Comparison of ENCODE assay signal across 7 mouse cellular contexts in the genomic region with DNA sequence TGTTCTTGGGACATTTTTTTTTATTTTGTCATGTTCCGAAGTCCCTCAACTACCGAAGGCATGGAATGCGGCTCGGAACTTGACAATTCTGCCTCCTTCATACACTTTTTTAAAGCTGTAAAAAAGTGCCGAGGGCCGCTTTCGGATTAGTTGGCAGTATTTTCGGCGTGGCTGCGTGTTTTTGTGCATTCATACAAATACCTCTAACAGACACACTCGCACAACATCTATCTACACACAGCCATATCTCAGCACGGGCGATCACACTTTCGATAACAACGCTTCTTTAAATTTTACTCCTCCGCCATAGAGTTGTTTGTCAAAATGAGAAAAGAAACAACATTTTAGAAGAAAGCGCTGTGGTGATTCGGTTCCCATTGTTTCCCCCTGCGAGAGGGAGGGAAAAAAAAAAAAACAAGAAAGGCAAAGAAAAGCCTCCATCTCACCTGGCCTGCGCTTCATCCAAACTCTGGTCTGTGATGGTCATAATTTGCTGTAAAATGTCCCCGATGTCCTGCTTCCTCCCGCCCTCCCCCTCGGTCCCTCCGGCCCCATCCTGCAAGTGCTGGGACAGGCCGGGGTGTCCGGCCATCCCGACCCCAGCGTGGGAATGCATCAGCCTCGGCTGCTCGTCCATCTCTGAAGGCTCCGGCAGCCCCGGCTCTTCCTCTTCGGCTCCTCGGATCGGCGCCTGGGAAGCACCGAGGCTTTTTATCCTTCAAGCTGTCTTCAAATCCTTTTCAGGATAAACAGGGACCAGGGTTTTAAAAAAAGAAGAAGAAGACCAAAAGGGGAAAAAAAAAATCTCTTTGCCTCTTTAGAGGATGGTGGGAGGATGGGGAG. TPM values are rescaled to one million over a fixed set of nuclear protein-coding genes. Genes with fewer than 3 reads are reported as not detected.
DNase-seq lines count a peak whose midpoint lies in the region; ATAC-seq and TF ChIP-seq lines count a peak whose summit lies in the region.

No protein-coding gene starts in this region.

- under 1% methylated on average over 37 of the region's 37 CpGs for WGBS in embryonic facial prominence, embryonic 10.5 days
- under 1% methylated on average over 37 of the region's 37 CpGs for WGBS in heart, embryonic 15.5 days
- WGBS in limb, embryonic 11.5 days: under 1% methylated on average over 37 of the region's 37 CpGs
- 0% methylated on average over 37 of the region's 37 CpGs for WGBS in midbrain, embryonic 13.5 days

- H3K36me3 ChIP-seq in E14TG2a.4 (ENCODE audit: insufficient read depth, low read length): no peaks in the 10 kb centered on the region
- H3K36me3 ChIP-seq in embryonic facial prominence, embryonic 10.5 days (replicated peaks): peaks cover 9% of the 10 kb centered on the region; the same call in 1 of the 2 replicates
- no peaks in the 10 kb centered on the region for H3K36me3 ChIP-seq in heart, embryonic 15.5 days
- H3K36me3 ChIP-seq in limb, embryonic 11.5 days (ENCODE audit: control insufficient read depth, insufficient read depth, low read length): no peaks in the 10 kb centered on the region
- H3K36me3 ChIP-seq in midbrain, embryonic 13.5 days: no peaks in the 10 kb centered on the region

- H3K27me3 ChIP-seq in E14TG2a.4 (ENCODE audit: insufficient read depth, low read length): peaks cover 5% of the 10 kb centered on the region; the same call in 1 of the 2 replicates
- no peaks in the 10 kb centered on the region for H3K27me3 ChIP-seq in embryonic facial prominence, embryonic 10.5 days (replicated peaks; ENCODE audit: low read depth, poor library complexity, severe bottlenecking)
- H3K27me3 ChIP-seq in heart, embryonic 15.5 days: no peaks in the 10 kb centered on the region
- H3K27me3 ChIP-seq in limb, embryonic 11.5 days (ENCODE audit: control insufficient read depth, insufficient read depth, low read length): no peaks in the 10 kb centered on the region
- no peaks in the 10 kb centered on the region for H3K27me3 ChIP-seq in midbrain, embryonic 13.5 days

- peak overlapping the region; percentile 63 for H3K4me2 ChIP-seq in heart, embryonic 15.5 days
- H3K4me2 ChIP-seq in limb, embryonic 11.5 days (ENCODE audit: low read depth, severe bottlenecking): peak overlapping the region; percentile 52
- peak overlapping the region; percentile 65 for H3K4me2 ChIP-seq in midbrain, embryonic 13.5 days (replicated peaks)

- H3K9me3 ChIP-seq in E14TG2a.4 (ENCODE audit: low read length): no peaks in the 10 kb centered on the region
- H3K9me3 ChIP-seq in embryonic facial prominence, embryonic 10.5 days: no peaks in the 10 kb centered on the region
- no peaks in the 10 kb centered on the region for H3K9me3 ChIP-seq in heart, embryonic 15.5 days (replicated peaks)
- no peaks in the 10 kb centered on the region for H3K9me3 ChIP-seq in limb, embryonic 11.5 days (ENCODE audit: control insufficient read depth, low read length)
- H3K9me3 ChIP-seq in midbrain, embryonic 13.5 days: no peaks in the 10 kb centered on the region

- peak overlapping the region; percentile 75 for H3K4me3 ChIP-seq in E14TG2a.4 (replicated peaks; ENCODE audit: low read length)
- H3K4me3 ChIP-seq in embryonic facial prominence, embryonic 10.5 days: peak overlapping the region; percentile 90
- H3K4me3 ChIP-seq in heart, embryonic 15.5 days: peak overlapping the region; percentile 73
- H3K4me3 ChIP-seq in limb, embryonic 11.5 days (ENCODE audit: low read depth, low read length): peak overlapping the region; percentile 90
- peak overlapping the region; percentile 94 for H3K4me3 ChIP-seq in midbrain, embryonic 13.5 days (replicated peaks)

- peaks cover 18% of the 10 kb centered on the region for H3K4me1 ChIP-seq in E14TG2a.4 (replicated peaks; ENCODE audit: low read depth, low read length)
- peaks cover 26% of the 10 kb centered on the region for H3K4me1 ChIP-seq in embryonic facial prominence, embryonic 10.5 days
- H3K4me1 ChIP-seq in heart, embryonic 15.5 days (replicated peaks): peaks cover 25% of the 10 kb centered on the region
- peaks cover 16% of the 10 kb centered on the region for H3K4me1 ChIP-seq in limb, embryonic 11.5 days (ENCODE audit: control insufficient read depth, insufficient read depth, low read length)
- H3K4me1 ChIP-seq in midbrain, embryonic 13.5 days (replicated peaks): peaks cover 25% of the 10 kb centered on the region

- peak; percentile 64 for DNase-seq in adipocyte (ENCODE audit: low spot score)
- DNase-seq in embryonic facial prominence, embryonic 10.5 days (ENCODE audit: low spot score): peak; percentile 74
- peak; percentile 72 for DNase-seq in limb, embryonic 11.5 days (ENCODE audit: low spot score)
- no peak for DNase-seq in natural killer cell, adult 2 months (ENCODE audit: low spot score in 2 of 2)

- peak overlapping the region; percentile 76 for H3K9ac ChIP-seq in heart, embryonic 15.5 days
- H3K9ac ChIP-seq in limb, embryonic 11.5 days (ENCODE audit: low read length): peak overlapping the region; percentile 95
- peak overlapping the region; percentile 99 for H3K9ac ChIP-seq in midbrain, embryonic 13.5 days (replicated peaks)

- no peak for ATAC-seq in heart, embryonic 15.5 days (replicated peaks; ENCODE audit: insufficient number of reproducible peaks, insufficient read depth, low FRiP score, low read depth)
- ATAC-seq in limb, embryonic 11.5 days (ENCODE audit: insufficient number of reproducible peaks, low FRiP score, low TSS enrichment, low read depth): no peak
- ATAC-seq in midbrain, embryonic 13.5 days: no peak

- H3K27ac ChIP-seq in embryonic facial prominence, embryonic 10.5 days (replicated peaks): peak overlapping the region; percentile 99
- peak overlapping the region; percentile 95 for H3K27ac ChIP-seq in heart, embryonic 15.5 days
- H3K27ac ChIP-seq in limb, embryonic 11.5 days (replicated peaks; ENCODE audit: low read depth, low read length): peak overlapping the region; percentile 99
- peak overlapping the region; percentile 100 for H3K27ac ChIP-seq in midbrain, embryonic 13.5 days

- TF ChIP-seq CTCF in E14TG2a.4 (conservative IDR thresholded peaks at IDR 0.05; ENCODE audit: low read length): no peak

RNA-seq across cellular contexts. Expression of a gene that starts 1.0 kb away (rescaled TPM):
- polyA plus RNA-seq in embryonic facial prominence, embryonic 10.5 days (2016; fragmentation: Nextera tagmentation; extraction: Ambion mirVana): 37.2 and 41.6 TPM in 2 replicates
- 21.6 and 22.1 TPM in 2 replicates for polyA plus RNA-seq in heart, embryonic 15.5 days (2015; fragmentation: Nextera tagmentation; extraction: Ambion mirVana)
- polyA plus RNA-seq in limb, embryonic 11.5 days (2014; fragmentation: Nextera tagmentation; extraction: Ambion mirVana): 43.7 and 44.2 TPM in 2 replicates
- 84.9 and 91.4 TPM in 2 replicates for polyA plus RNA-seq in midbrain, embryonic 13.5 days (2015; fragmentation: Nextera tagmentation; extraction: Ambion mirVana)

Comparison
In these comparisons a context has a peak if more than half of its experiments do, and no peak if none do; other contexts are left out.
1. DNase-seq: peak in adipocyte (single experiment), embryonic facial prominence, embryonic 10.5 days (single experiment) and limb, embryonic 11.5 days (single experiment); none in natural killer cell, adult 2 months (0 of 2).
2. Peak in every context shown above with its lines, with median percentiles within 50 percentile points of each other: H3K4me3 ChIP-seq, H3K27ac ChIP-seq, H3K4me2 ChIP-seq and H3K9ac ChIP-seq.